Mouse (Mus musculus) lung, adult 18-20 months (tissue): ENCODE measurements around the gene Cers6.
A peak's percentile ranks its signal among the peaks of the same experiment; 100 is the strongest.

Experiments used
- DNase-seq, 2 experiments: peaks; one replicate each; pipeline ENCODE4 v3.0.0; 2022; ENCODE audit warnings: mixed read lengths in 2 of 2

Cers6 gene

GRCm38 (mm10) chr2:69020636-69021310 lies 159.5 kb downstream of the Cers6 start:
- no peak for DNase-seq

- DNase-seq, result no peak
Measured at GRCm38 (mm10) chr2:69021516-69021915, 160.3 kb downstream of the Cers6 start.

DNA sequence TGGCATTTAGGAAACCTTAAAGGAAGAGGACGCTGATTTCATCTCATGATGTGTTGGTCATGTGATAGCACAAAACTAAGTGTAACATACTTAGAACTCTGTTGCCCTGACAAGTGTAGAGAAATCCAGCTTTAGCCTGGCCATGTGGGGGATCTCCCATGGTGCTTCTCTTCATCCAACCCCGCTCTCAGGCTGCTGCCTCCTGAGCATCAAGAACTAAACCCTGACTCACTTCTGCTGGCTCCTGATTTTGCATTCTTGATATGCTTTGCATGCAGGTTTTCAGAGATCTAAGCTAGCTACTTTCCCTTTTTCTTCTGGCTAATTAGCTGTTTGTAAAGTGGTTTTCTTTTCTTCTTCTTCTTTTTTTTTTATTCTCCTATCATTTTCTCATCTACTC lies 163.6 kb downstream of the Cers6 start:
- no peak for DNase-seq

GRCm38 (mm10) chr2:69032562-69032961 lies 171.3 kb downstream of the Cers6 start:
- no peak for DNase-seq

GRCm38 (mm10) chr2:69035457-69035856 lies 174.2 kb downstream of the Cers6 start:
- DNase-seq, result no peak

GRCm38 (mm10) chr2:69037362-69037761 lies 176.1 kb downstream of the Cers6 start:
- DNase-seq, result no peak

GRCm38 (mm10) chr2:69042327-69043106 lies 181.3 kb downstream of the Cers6 start:
- no peak for DNase-seq

DNA sequence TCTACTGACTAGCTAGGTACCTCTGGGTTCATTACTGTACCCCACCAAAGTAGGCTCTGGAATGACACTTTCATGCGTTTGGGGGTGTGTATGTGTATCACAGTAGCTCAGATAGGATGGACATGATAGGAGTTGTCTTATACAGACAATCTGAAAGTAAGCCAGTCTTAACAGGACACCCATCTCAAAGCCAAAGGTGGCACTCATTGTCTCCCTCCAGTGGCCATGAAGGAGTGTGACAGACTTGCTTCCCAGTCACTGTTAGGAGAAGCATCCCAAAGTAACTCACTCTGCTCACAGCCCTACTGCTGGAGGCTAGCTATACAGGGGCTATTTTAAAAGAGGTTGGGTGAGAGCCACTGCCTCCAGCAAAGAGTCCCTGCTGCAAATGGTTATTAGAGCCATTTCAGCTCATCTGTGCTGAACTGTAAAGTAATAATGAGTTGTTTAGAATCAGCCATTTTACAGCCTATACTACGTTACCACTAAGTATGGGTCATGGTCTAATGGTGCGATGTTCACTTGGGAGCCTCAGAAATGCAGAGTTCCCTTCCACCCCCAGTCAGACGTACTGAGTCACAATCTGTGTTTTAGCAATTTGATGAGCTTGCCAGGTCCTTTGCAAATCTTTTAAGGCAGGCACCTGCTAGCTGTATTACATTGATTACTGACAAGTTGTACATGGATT lies 182.3 kb downstream of the Cers6 start:
- DNase-seq, result peak; percentile 9 to 14

DNA sequence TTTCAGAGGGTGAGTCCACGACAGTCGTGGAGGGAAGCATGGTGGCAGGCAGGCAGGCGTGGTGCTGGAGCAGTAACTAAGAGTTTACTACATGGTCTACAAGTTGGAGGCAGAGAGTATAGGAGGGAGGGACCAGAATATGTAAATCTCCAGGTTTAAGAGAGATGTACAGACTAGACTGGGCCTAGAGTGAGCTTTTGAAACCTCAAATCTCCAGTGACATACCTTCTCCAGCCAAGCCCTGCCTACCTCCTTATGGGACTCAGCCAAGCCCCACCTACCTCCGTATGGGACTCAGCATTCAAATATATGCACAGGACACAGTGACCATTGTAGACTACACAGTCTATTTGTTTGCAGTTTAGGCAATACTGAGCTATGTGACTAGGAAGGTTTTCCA lies 184.7 kb downstream of the Cers6 start:
- DNase-seq, result no peak

- no peak for DNase-seq
Measured at GRCm38 (mm10) chr2:69047297-69047696, 186.1 kb downstream of the Cers6 start.

- DNase-seq, result no peak
Measured at GRCm38 (mm10) chr2:69047805-69048204, 186.6 kb downstream of the Cers6 start.

DNA sequence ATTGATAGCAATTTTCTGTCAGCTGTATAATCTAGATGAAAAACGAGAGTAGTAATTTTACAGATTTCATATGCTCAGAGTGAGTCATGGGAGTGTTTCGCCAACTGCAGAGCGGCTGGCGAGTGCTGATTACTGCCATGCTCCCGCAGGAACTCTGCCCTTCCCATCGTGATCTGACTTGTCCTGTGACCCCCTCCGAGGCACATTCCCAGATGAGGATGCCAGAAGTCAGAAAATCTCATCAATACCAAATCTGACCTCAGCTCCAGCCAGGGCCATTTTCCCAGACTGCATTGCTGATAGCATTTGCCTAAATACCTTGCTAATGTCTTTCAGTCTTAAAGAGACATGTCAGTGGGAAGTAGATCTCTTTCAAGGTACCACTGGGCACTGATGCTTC lies 187.9 kb downstream of the Cers6 start:
- DNase-seq, result no peak

DNA sequence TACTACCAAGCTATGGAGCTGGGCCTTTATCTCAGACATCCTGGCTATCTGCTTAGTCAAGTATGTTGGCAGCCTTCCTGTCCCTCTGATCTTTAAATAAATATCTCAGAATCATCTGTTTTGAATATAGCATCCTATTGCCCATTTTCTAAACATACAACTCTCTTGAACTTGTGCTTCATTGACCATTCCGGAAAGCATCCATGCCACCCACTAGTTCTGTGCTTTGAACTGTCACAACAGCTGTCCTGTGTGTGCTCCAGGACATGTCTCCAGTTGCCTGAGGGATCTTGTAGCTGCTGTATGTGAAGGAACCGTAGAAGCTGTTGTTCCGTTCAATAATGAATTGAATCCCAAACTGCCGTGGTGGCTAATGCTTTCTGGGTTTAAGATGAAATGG lies 188.9 kb downstream of the Cers6 start:
- DNase-seq, result no peak

DNA sequence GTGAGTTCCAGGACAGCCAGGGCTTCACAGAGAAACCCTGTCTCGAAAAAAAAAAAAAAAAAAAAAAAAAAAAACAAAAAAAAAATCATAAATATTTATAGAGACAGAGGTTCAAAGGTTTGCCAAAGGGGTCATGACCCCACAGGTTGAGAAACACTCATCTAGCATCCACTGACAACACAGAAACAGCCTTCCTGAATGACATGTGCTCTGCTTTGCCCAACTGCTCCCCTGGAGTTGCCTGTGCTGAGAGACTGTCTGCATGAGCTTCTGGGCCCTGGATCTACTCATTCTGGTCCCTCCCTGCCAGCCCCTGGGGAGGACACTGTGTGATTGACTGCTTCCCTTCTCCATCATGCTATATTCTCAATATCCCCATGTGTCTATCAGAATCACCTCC lies 190.4 kb downstream of the Cers6 start:
- no peak for DNase-seq

GRCm38 (mm10) chr2:69053210-69053858 lies 192.1 kb downstream of the Cers6 start:
- DNase-seq, result no peak

DNA sequence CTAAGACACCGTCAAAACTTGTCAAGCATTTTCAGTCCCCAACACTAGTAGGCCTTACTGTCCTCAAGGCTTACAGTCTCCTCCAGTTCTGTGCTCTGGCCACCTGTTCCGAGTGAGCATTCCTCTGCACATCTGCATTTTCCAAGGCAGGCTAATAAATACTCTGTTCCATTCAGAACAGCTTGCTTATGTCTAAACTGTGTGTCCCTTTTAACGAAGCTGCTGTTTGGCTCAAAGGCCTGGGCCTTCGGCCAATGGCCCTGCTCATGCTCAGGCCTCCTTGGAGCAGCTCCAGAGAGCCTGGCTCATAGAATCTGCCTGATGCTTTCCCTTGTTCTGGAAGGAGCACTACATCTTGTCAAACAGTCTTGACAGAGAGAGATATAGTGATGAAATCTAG lies 193.0 kb downstream of the Cers6 start:
- peak; percentile 75 to 78 for DNase-seq

- no peak for DNase-seq
Measured at GRCm38 (mm10) chr2:69055174-69055573, 193.9 kb downstream of the Cers6 start.

DNA sequence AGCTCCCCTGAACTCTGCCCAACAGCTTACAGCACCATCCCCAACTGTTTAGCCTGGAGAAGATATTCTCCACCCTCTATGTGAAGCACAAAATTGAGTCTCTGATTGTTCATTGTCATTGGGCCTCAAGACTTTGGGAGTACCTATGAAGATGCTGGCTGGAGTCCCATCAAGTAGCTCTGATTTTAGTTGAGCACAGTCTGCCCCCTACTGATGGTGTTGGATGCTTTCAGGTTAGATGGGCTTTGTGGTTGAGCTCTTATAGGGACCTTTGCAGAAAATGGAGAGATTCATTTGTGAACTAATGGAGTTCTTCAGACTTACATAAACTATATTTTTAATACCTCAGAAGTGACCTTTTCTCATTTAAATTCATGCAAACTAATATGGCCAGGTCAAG lies 200.1 kb downstream of the Cers6 start:
- peak in 1 of 2 experiments; percentile 17 for DNase-seq

DNA sequence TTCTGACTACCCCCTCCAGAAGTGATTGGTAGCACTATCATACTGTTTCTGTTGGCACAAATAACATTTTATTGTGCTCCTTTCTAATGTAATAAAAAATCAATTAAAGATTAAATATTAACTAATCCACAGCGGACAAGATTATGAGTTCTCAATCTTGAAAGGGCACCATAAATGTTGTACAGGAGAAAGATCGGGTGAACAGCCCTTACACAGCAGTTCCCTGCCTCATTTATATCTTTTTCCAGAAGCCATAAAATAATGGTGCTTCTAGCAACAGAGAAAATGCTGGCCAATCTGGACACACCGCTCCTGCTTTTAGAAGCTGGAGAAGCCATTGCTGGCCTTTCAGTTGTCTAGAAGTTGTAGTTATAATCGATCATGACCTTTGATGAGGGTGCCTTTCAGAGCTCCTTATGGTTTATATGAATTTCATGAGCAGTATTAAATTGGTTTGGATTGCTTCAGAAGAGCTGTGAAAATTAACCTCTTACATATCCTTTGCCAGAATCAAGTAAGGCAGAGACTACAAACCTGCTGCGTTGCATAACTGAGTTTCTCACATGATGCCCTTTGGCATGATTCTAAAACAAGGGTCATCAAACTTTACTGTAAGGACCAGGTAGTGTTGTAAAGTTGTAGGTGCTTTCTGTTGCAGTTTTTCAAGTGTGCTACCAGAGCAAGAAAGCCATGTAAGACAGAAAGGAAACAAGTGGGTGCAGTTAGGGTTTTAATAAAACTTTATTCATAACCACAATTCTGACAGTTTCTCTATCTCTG lies 200.9 kb downstream of the Cers6 start:
- DNase-seq, result no peak

- DNase-seq, result no peak
Measured at GRCm38 (mm10) chr2:69064759-69065158, 203.5 kb downstream of the Cers6 start.

DNA sequence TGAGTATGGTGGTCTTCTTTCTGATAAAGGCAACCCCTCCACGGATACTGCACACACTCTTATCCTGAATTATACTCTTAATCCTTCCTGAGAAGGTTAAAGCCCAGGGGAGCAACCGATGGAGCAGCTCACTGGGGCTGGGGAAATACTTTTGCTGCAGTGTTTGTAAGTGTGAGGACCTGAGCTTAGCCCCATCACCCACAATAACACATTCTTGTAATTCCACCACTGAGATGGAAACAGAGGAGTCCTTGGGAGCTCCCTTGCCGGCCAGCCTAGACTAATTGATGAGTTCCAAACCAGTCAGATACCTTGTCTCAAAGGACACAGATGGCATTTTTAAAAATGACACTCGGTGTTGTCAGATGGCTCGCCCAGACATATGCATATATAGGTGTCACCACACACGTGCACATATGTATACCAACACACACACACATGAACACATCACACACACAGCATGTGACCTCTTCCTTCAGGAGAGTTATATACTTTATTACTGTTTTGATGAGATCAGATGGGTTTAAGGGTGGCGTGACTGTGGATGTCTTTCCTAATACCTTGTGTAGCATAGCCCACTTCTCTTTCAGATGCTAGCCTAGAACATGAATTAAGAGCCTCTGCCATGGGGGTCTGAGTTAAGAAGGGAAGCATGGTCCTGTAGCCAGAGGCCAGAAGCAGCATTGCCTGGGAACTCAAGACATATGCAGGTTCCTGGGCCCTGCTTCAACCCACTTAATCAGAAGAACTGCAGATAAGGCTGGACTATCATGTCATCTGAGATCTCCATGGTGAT lies 210.4 kb downstream of the Cers6 start:
- no peak for DNase-seq

DNA sequence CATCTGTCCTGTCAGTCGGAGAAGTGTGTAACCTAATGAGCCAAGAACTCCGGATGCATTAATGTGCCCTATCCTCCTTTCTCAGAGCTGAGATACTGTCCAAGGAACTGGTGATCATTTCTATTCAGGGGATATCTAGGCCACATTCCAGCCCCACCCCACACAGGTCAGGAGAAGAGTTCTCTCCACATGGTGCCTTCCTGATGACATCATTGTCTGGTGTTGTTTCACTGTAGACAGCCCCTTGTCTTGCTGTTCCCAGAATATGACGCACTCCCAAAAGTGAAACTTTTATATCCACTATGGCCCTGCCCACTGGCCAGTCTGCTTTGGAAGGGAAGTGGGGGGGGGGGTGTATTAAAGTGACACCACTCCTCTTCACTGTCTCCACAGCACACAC lies 215.9 kb downstream of the Cers6 start:
- DNase-seq, result peak; percentile 9 to 17
